Mouse (Mus musculus) testis, postnatal 14 days (tissue): Measurements from ENCODE around the gene Arhgap22.

Experiments used
- DNase-seq: peaks from one replicate; pipeline ENCODE4 v3.0.0; 2021; ENCODE audit warnings: low spot score

Gene Arhgap22

GRCm38 (mm10) chr14:33331627-33332026 is 117.8 kb downstream of the Arhgap22 start:
- no peak for DNase-seq

GRCm38 (mm10) chr14:33333833-33334232 is 120.0 kb downstream of the Arhgap22 start:
- no peak for DNase-seq

- DNase-seq, result no peak
These were observed 120.6 kb downstream of the Arhgap22 start for GRCm38 (mm10) chr14:33334402-33334801.

GRCm38 (mm10) chr14:33335733-33336132 is 121.9 kb downstream of the Arhgap22 start:
- no peak for DNase-seq

GRCm38 (mm10) chr14:33338684-33339083 is 124.9 kb downstream of the Arhgap22 start:
- no peak for DNase-seq

GRCm38 (mm10) chr14:33343131-33343725 is 129.4 kb downstream of the Arhgap22 start:
- DNase-seq, result no peak

GRCm38 (mm10) chr14:33346546-33346945 is 132.7 kb downstream of the Arhgap22 start:
- DNase-seq, result no peak

- no peak for DNase-seq
These were observed 133.9 kb downstream of the Arhgap22 start for GRCm38 (mm10) chr14:33347738-33348137.

- DNase-seq, result no peak
These were observed 134.3 kb downstream of the Arhgap22 start for GRCm38 (mm10) chr14:33348146-33348545.

- DNase-seq, result no peak
These were observed 137.2 kb downstream of the Arhgap22 start for GRCm38 (mm10) chr14:33351019-33351418.

GRCm38 (mm10) chr14:33351984-33352722 is 138.3 kb downstream of the Arhgap22 start:
- DNase-seq, result no peak

GRCm38 (mm10) chr14:33352890-33353289 is 139.1 kb downstream of the Arhgap22 start:
- no peak for DNase-seq

GRCm38 (mm10) chr14:33355276-33355675 is 141.4 kb downstream of the Arhgap22 start:
- DNase-seq, result no peak

- no peak for DNase-seq
These were observed 144.0 kb downstream of the Arhgap22 start for GRCm38 (mm10) chr14:33357600-33358368.

- no peak for DNase-seq
These were observed 145.1 kb downstream of the Arhgap22 start for GRCm38 (mm10) chr14:33358891-33359290.

- DNase-seq, result no peak
These were observed 147.7 kb downstream of the Arhgap22 start for GRCm38 (mm10) chr14:33361546-33361945.

- no peak for DNase-seq
These were observed 148.3 kb downstream of the Arhgap22 start for GRCm38 (mm10) chr14:33362122-33362521.

GRCm38 (mm10) chr14:33362807-33363206 is 149.0 kb downstream of the Arhgap22 start:
- no peak for DNase-seq

GRCm38 (mm10) chr14:33363611-33364010 is 149.8 kb downstream of the Arhgap22 start:
- DNase-seq, result no peak

GRCm38 (mm10) chr14:33364061-33364460 is 150.2 kb downstream of the Arhgap22 start:
- no peak for DNase-seq

- no peak for DNase-seq
These were observed 153.3 kb downstream of the Arhgap22 start for GRCm38 (mm10) chr14:33366891-33367777.

GRCm38 (mm10) chr14:33369375-33369774 is 155.5 kb downstream of the Arhgap22 start:
- DNase-seq, result no peak
